Mouse (Mus musculus) testis, adult 2 months (tissue): ENCODE measurements around the gene Ptprcap.

Source experiments
- CTCF ChIP-seq: fragments of 200-500 bp; IDR thresholded peaks from 2 replicates; pipeline ENCODE4 v1.5.1; 2012; ENCODE audit warnings: low read depth, mild to moderate bottlenecking, inconsistent platforms, low read length, moderate library complexity; ENCODE audit not compliant: control insufficient read depth, insufficient read depth, insufficient replicate concordance
- POLR2A ChIP-seq: fragments of 200-500 bp; IDR thresholded peaks from 2 replicates; pipeline ENCODE4 v1.6.1; 2012; ENCODE audit warnings: low read depth, mild to moderate bottlenecking, inconsistent platforms, low read length, moderate library complexity; ENCODE audit not compliant: control insufficient read depth

DNA sequence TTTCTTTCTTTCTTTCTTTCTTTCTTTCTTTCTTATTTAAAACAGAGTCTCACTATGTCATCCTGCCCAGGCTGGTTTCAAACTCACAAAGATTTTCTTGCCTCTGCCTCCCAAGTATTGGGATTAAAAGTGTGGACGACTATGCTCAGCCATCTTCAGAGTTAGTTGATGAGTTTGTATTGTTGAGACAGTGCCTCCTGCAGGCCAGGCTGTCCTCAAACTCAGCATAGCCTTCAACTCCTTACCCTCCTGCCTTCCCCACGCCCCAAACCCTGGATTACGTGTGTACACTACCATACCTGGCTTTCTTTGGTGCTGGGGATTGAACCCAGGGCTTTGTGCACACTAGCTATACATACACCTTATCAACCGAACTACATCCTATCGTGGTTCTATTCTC, 16.9 kb upstream of the Ptprcap start:
- no peak for TF ChIP-seq CTCF
- no peak for TF ChIP-seq POLR2A
